Mouse (Mus musculus): ENCODE results near the gene Scrn3.

DNA sequence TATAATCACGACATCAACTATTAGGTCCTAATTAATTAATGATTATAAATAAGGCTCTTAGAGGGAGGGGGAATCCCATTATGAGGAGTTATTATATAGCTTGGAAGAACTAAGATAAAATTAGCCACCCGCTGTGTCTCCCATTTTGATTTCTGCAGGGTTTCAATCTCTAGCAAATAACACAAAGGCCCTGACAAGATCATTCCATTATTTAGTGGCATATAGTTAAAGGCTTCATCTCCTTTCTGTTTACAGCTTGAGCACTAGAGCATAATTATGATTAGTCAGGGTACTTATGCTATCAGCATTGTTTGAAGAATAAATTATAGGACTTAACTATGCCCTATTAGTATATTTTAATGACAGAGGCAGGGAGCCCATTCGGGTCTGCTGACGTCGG lies 65.9 kb downstream of the Scrn3 start:
- TF ChIP-seq CTCF (IDR thresholded peaks at IDR 0.05; ENCODE audit: control insufficient read depth, insufficient read depth, insufficient replicate concordance, low read depth, low read length) (no peak), POLR2A (IDR thresholded peaks at IDR 0.05; ENCODE audit: control insufficient read depth, low read depth, low read length) (no peak)

Measured in testis, adult 2 months (tissue).